Mouse (Mus musculus) lung, postnatal 36 days (tissue): ENCODE results near the gene Adgra3.

Experiments
- DNase-seq: peaks from one replicate; pipeline ENCODE4 v3.0.0; 2022; ENCODE audit warnings: mixed read lengths

The Adgra3 gene

GRCm38 (mm10) chr5:49967726-49968125 lies 91.1 kb downstream of the Adgra3 start:
- DNase-seq: no peak

GRCm38 (mm10) chr5:49965810-49966209 lies 93.0 kb downstream of the Adgra3 start:
- DNase-seq: peak; percentile 58

- DNase-seq: peak; percentile 17
Observed at GRCm38 (mm10) chr5:49961478-49962431, 97.1 kb downstream of the Adgra3 start.

GRCm38 (mm10) chr5:49936354-49936753 lies 122.5 kb downstream of the Adgra3 start:
- no peak for DNase-seq

GRCm38 (mm10) chr5:49924712-49925111 lies 134.1 kb downstream of the Adgra3 start:
- no peak for DNase-seq

GRCm38 (mm10) chr5:49915695-49916106 lies 143.1 kb downstream of the Adgra3 start:
- no peak for DNase-seq
